Mouse (Mus musculus) E14TG2a.4 (cell line): ENCODE measurements around the gene Etnk1.

Experiments used
- CTCF ChIP-seq: conservative IDR thresholded peaks from 2 replicates; pipeline ENCODE4 v1.5.1; 2014; ENCODE audit warnings: low read length
- NANOG ChIP-seq: IDR thresholded peaks from 2 replicates; pipeline ENCODE4 v1.6.1; 2014; ENCODE audit warnings: borderline replicate concordance, low read length, mixed read lengths

DNA sequence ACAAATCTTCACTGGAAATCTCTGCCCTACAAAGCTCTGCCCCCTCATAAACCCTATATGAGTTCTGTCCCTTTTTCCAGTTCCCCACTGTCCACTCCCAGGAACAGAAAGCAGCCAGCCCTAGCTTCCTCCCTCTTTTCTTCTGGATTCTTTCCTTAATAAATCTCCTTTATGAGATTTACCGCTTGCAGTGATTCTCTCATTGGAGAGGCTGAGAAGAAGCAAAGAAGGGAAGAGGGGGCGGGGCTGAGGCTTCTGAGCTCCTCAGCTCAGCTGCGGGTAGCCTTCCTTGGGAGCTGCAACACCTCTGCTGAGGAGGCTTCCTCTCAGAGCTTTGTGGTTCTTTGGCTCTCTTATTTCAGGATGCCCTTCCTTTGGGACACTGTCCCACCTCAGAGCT is 37.1 kb upstream of the Etnk1 start:
- TF ChIP-seq CTCF: no peak
- TF ChIP-seq NANOG: no peak
